Mouse (Mus musculus): ENCODE data around the gene Hapln4.

- TF ChIP-seq POLR2A (IDR thresholded peaks at IDR 0.05; ENCODE audit: insufficient read length, low read depth) (no peak), USF1 (IDR thresholded peaks at IDR 0.05; ENCODE audit: low read depth) (no peak), TCF12 (IDR thresholded peaks at IDR 0.05; ENCODE audit: insufficient read depth, poor library complexity, severe bottlenecking) (no peak)
Observed at GRCm38 (mm10) chr8:70100241-70100640, 17.0 kb downstream of the Hapln4 start.
